Mouse (Mus musculus) A20 (cell line): ENCODE measurements around the gene Meltf.

ENCODE experiments used
- DNase-seq: peaks from one replicate; pipeline ENCODE4 v3.0.0-alpha.2; 2011; ENCODE audit warnings: low read depth, low spot score

The Meltf gene

GRCm38 (mm10) chr16:31893396-31894141 lies 15.0 kb downstream of the Meltf start:
- DNase-seq, result peak; percentile 77

- no peak for DNase-seq
Measured at GRCm38 (mm10) chr16:31896971-31897774, 18.6 kb downstream of the Meltf start.

- DNase-seq, result no peak
Measured at GRCm38 (mm10) chr16:31898546-31899326, 20.1 kb downstream of the Meltf start.

GRCm38 (mm10) chr16:31901886-31902285 lies 23.3 kb downstream of the Meltf start:
- DNase-seq, result no peak

DNA sequence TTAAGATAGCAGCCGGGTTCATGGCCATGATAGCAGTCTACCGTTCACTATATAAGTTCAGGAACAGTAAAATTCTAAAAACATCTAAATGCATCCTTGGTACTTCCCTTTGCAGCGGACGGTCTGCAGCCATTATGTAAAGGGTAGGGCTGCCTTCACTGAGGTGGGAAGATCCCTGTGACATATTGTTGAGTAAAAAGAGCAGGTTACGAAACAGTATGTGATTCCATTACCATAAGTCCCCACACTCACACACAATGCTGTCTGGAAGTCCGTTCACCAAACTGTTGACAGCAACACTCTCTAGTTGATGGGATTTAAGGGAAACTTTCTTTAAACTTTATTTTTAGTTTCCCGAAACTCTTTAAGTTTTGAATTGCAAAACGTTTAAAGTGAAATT lies 24.6 kb downstream of the Meltf start:
- DNase-seq, result no peak

GRCm38 (mm10) chr16:31905331-31905730 lies 26.7 kb downstream of the Meltf start:
- DNase-seq, result peak; percentile 17

DNA sequence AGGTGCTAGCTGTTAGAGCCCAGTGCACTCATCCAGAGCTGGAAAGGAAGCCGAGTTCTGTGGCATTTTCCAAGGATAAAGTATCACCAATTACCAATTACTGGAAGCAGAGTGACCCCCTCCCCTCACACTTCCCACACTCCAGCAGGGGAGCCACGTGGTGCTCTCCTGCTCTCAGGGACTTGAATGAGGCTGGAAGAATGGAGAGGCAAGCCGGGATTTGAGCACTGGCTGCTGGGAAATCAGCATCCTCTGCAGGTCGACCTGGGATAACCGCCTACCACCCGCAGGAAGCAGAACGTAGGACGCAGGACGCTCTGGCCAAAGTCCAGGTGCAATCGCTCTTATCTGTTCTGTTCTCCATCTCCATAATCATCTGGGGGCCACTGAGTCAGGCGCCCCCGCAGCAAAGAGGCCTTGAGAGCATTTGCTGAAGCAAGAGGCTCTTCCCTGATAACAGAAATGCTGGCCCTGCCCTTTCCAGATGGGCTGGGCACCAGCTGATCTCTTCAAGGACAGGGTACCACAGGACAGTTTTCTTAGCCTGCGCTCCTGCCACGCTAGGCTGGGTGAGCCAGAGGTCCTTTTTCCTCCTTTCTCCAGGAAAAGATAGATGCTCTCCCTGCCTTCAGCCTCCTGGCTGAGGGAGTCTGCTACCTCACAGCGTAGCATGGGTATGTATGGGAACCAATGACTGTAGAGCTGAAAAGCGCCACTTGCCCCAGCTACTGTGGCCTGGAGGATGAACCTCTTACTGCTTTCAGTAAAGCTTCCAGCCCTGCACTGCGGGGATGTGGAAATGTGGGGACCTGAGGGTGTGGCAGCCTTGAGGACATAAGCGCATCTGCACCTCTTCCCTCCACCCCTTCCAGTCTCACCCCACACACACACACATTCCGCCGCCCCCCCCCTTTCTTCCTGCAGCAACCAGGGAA lies 27.5 kb downstream of the Meltf start:
- DNase-seq, result no peak

- peak; percentile 57 for DNase-seq
Measured at GRCm38 (mm10) chr16:31906896-31907295, 28.3 kb downstream of the Meltf start.

- DNase-seq, result no peak
Measured at GRCm38 (mm10) chr16:31908959-31909358, 30.3 kb downstream of the Meltf start.

- DNase-seq, result no peak
Measured at GRCm38 (mm10) chr16:31910281-31910847, 31.8 kb downstream of the Meltf start.

- DNase-seq, result no peak
Measured at GRCm38 (mm10) chr16:31917776-31918175, 39.2 kb downstream of the Meltf start.

DNA sequence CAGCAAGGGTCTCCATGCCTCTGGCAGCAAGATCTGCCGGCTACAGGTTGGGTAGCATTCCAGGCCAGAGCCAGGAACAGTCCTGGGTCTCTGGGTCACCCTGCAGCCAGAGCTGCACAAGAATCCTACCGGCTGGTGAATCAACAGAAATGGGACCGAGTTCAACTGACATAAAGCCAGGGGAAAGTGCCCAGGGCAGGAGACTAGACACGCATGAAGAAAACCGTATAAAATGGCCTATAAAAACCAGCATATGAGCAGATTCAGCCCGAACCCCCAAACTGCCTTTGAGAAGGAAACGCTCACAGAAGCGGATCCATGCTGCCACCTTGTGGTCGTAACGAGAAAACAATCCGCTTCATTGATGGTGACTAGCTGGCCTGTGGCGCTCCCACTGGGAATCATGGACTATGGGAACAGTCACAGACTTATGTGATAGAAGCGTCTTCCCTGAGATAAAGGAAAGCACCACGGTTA lies 39.7 kb downstream of the Meltf start:
- peak; percentile 77 for DNase-seq

- no peak for DNase-seq
Measured at GRCm38 (mm10) chr16:31924368-31924767, 45.8 kb downstream of the Meltf start.

GRCm38 (mm10) chr16:31926091-31926490 lies 47.5 kb downstream of the Meltf start:
- no peak for DNase-seq

DNA sequence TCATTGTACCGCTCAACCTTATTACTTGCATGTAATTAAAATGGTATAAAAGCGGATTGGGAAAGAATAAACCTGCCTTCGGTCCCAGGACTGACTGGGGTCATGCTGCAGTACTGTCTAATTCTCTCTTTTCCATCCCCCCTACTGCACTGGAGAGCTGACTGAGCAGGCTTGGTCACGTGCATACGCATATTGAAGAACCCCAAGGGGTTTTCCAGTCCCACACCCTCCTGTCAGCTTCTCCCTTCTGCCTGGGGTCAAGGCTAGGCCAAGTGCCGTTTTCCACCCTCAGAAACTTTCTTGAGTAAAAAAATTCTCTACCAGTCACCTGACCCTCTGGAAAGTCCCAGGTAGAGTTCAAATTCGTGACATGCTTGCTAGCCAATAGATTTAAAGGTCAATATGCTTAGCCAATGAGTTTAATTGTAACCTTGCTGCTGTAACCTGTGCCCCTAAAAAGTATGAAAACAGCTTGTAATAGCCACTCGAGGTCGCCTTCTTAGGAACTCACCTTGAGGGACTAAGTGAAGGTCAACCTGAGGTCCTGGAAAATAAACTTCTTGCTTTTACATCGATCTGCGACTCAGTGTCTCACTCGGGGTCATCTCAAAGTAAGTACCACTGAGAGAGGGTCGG lies 48.1 kb downstream of the Meltf start:
- peak; percentile 90 for DNase-seq

DNA sequence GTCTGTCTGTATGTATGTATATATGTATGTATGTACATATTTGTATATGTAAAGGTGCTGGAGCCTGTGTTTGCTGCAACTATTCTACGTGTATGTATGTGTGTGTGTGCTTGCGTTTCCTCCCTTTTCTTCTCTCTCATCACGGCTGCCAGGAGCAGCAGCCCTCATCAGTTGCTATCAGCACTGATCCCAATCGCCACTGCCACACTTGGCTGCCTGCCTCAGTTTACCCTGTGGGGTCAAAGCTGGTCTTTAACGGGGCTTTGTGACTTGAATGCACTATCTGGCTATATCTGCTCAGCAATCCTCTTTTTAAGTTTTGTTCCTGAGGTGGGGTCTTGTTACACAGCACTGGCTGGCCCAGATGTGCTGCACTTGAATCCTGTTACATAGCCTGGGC lies 48.8 kb downstream of the Meltf start:
- DNase-seq, result no peak

- DNase-seq, result no peak
Measured at GRCm38 (mm10) chr16:31931330-31931729, 52.7 kb downstream of the Meltf start.

DNA sequence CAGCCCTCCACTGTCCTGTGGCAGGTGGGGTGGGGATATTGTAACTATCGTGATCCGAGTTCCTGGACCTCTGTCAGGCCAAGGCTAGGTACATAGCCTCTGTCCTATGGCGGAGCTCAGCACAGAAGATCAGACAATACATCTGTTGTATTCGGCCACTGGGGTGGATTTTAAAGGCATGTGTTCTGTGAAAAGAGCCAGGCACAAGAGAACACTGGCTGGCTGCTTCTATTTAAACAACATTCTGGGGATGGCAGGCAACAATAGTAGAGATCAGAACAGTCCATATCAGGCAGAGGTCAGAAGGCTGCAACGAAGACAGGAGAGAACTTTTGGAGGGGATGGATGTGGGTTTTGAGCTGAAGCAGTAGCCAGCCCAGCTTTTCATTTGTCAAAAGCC lies 53.6 kb downstream of the Meltf start:
- DNase-seq, result no peak

- no peak for DNase-seq
Measured at GRCm38 (mm10) chr16:31932840-31933697, 54.5 kb downstream of the Meltf start.
